Mouse (Mus musculus) neutrophil, adult 5-6 weeks (primary cell): ENCODE results near the gene Gli2. TPM values are rescaled to one million over a fixed set of nuclear protein-coding genes. Genes with fewer than 3 reads are reported as not detected.

Source experiments
- ATAC-seq: fragments of 151-379, 151-347 bp; 2 replicates; pipeline ENCODE4 v1.8.0; 2017; ENCODE audit warnings: mild to moderate bottlenecking, moderate TSS enrichment; ENCODE audit not compliant: insufficient number of reproducible peaks, poor library complexity, low FRiP score, severe bottlenecking; ENCODE audit errors: extremely low read depth
- total RNA-seq: library from RNA; stranded (forward); fragments of 200-1000 nt; gene quantifications from 2 replicates; pipeline ENCODE4 v1.2.3, GENCODE M21; 2017

Gene Gli2
- total RNA-seq, 1 experiment from 2014 or later, result not detected

- ATAC-seq, result no peak
These were observed 715 bp downstream of the Gli2 start for GRCm38 (mm10) chr1:119052631-119053177.

GRCm38 (mm10) chr1:119051938-119052551 is 1.4 kb downstream of the Gli2 start:
- no peak for ATAC-seq

GRCm38 (mm10) chr1:119051192-119051937 is 2.1 kb downstream of the Gli2 start:
- ATAC-seq, result no peak

GRCm38 (mm10) chr1:119049812-119050615 is 3.4 kb downstream of the Gli2 start:
- no peak for ATAC-seq

- ATAC-seq, result no peak
These were observed 4.4 kb downstream of the Gli2 start for GRCm38 (mm10) chr1:119048988-119049387.

- ATAC-seq, result no peak
These were observed 4.9 kb downstream of the Gli2 start for GRCm38 (mm10) chr1:119048547-119048946.

- ATAC-seq, result no peak
These were observed 5.7 kb downstream of the Gli2 start for GRCm38 (mm10) chr1:119047462-119048371.

GRCm38 (mm10) chr1:119038436-119038835 is 15.0 kb downstream of the Gli2 start:
- ATAC-seq, result no peak

GRCm38 (mm10) chr1:119035931-119036330 is 17.5 kb downstream of the Gli2 start:
- no peak for ATAC-seq

- no peak for ATAC-seq
These were observed 18.1 kb downstream of the Gli2 start for GRCm38 (mm10) chr1:119035301-119035700.

GRCm38 (mm10) chr1:119034163-119034705 is 19.2 kb downstream of the Gli2 start:
- ATAC-seq, result no peak

GRCm38 (mm10) chr1:119033450-119034162 is 19.8 kb downstream of the Gli2 start:
- ATAC-seq, result no peak

GRCm38 (mm10) chr1:119031185-119031584 is 22.2 kb downstream of the Gli2 start:
- ATAC-seq, result no peak

GRCm38 (mm10) chr1:119025647-119026358 is 27.6 kb downstream of the Gli2 start:
- ATAC-seq, result no peak

- ATAC-seq, result no peak
These were observed 31.1 kb downstream of the Gli2 start for GRCm38 (mm10) chr1:119022311-119022710.

GRCm38 (mm10) chr1:119020092-119020491 is 33.3 kb downstream of the Gli2 start:
- no peak for ATAC-seq

- no peak for ATAC-seq
These were observed 34.4 kb downstream of the Gli2 start for GRCm38 (mm10) chr1:119019056-119019455.
